Mouse (Mus musculus): ENCODE results near the gene Aph1c. TPM values are rescaled to one million over a fixed set of nuclear protein-coding genes. Genes with fewer than 3 reads are reported as not detected.
A peak's percentile ranks its signal among the peaks of the same experiment; 100 is the strongest.
"Not testable (repeated sequence)": the region's sequence is repeated elsewhere in the genome, so short reads cannot be mapped to it uniquely, and the experiment has no call there.

Gene Aph1c
- total RNA-seq, 2 experiments from 2014 or later: 0.93 to 1.1 TPM

DNA sequence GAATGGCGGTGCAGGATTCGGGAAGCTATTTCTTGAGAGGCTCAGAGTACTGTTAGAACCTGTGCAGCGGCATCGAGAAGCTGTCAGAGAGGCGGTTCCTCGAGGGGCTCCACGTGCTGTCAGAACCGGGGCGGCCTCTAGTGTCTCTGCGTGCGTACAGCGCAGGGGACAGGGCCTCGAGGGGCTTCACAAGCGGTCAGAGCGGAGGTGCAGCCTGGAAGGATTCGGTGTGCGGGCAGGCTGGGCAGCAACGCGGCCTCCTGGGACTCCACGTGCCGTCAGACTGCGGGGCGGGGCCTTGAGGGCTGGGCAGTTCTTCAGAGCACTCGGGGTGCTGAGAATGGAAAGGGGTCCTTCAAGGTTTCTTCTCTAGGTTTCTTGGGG lies 563 bp upstream of the Aph1c start:
- intact Hi-C loops (cut with DNase I): loop anchor here (2.0 to 5.0 kb wide), 2 partner anchors 82 to 104 kb away; partner anchors contain the start of gene Rab8b
- DNase-seq: no peak

DNA sequence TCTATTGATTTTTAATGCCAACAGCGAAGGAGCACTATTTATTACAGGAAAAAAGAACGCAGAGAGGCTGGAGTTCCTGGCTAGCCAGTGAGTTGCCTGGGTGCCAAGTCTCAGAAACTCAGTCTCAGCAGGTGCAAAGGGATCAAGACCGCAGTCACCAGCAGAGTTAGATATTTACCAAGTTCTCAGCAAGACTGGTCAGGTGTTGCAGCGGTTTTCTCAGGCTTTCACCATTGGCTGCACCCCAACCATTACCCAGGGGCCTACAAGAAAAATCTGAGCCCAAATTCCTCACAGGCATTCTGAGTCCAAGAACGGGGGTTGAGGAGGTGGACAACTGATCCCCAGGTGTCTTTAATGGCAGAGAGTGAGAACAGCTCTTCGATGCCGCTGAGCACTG lies 675 bp downstream of the Aph1c start:
- intact Hi-C loops (cut with DNase I): loop anchor here (2.0 to 5.0 kb wide), 2 partner anchors 105 to 127 kb away; no protein-coding TSS in a partner anchor
- DNase-seq: no peak

GRCm38 (mm10) chr9:66832366-66832908 lies 2.1 kb downstream of the Aph1c start:
- no peak for DNase-seq
- intact Hi-C loops (cut with DNase I): loop anchor here (5.0 kb wide), 1 partner anchor 125 kb away; no protein-coding TSS in a partner anchor

DNA sequence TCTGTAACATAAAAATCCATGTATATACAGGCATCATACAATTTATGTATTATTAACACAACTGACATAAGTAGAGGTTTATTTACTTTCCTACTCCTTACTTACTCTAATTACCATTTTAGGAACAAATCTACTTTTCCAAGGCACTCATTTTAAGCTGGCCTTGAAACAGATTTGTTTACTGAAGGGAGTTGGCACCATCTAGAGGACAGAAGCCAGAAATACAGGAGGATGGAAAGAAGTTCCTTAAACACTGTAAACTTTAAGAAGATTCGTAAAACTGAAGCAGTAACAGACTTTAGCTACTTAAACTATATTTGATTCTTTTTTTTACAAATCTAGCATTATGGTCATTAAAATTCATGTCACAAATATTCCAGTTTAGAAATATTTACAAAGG lies 8.5 kb downstream of the Aph1c start:
- DNase-seq: peak; percentile 47 to 64

DNA sequence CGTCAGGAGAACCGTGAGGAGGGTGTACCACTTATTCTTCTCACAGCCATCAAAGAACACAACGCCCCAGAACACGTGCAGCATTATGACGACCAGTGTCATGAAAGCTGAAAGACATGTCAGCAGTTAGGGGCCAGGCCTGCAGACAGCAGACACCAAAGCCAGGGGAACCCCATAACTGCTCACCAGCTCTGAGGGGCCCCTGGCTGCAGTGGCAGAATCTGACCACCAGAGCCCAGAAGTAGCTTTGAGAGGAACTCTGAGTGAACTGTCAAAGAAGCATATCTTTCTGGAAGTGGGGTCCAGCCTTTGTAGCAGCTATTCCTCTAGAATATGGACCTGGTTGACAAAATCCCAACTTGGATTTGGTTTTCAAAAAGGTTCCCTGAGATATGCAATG lies 12.3 kb downstream of the Aph1c start:
- DNase-seq; intact Hi-C loops (cut with DNase I): not testable (repeated sequence)

More for the DNA sequence above, 8.5 kb downstream of the Aph1c start:
- intact Hi-C loops (cut with DNase I): loop anchor here (1.0 to 2.0 kb wide), 3 partner anchors 31 to 361 kb away; partner anchors contain the start of gene Aph1b

GRCm38 (mm10) chr9:66820996-66821395 lies 13.5 kb downstream of the Aph1c start:
- DNase-seq: no peak
- intact Hi-C loops (cut with DNase I): loop anchor here (2.0 kb wide), 1 partner anchor 36 kb away; no protein-coding TSS in a partner anchor

DNA sequence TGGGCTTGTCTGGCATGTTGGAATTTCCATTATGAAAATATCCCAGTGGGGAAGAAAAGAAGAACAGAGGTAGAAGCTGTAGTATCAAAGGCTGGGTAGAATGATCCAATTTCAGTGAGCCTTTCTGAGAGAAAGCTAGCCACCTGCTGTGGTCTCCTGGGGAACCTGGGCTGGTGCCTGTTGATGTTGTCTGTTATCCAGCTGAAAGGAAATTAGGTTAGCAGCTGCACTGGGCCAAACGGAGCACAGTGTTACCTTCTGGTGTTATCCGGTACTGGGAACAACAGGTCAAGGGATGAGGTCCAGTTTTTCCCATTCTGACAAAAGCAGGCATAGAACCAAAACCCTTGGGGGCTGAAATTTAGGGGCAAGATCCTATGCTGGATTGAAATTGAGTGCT lies 21.1 kb downstream of the Aph1c start:
- intact Hi-C loops (cut with DNase I): no loop called here
- DNase-seq: no peak

GRCm38 (mm10) chr9:66805951-66806350 lies 28.6 kb downstream of the Aph1c start:
- intact Hi-C loops (cut with DNase I); DNase-seq: not testable (repeated sequence)

DNA sequence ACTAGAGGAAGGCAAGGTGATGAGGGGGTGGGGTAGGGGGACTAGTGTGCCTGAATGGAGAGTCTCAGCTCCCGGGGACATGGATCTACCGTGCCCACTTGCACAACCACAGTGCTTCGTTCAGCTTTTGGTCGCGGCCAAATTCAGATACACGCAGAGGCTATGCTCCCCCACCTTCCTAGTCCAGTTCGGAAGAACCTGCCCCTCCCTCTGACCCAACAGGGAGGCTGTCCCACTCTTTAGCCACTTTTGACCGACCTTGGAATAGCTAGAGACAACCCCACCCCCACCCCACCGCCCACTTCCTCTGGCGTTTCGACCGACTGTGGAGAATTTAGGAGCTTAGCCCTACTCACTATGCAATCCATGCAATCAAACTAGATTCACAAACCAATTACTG lies 32.6 kb downstream of the Aph1c start:
- DNase-seq: peak in 1 of 2 experiments; percentile 17
- intact Hi-C loops (cut with DNase I): no loop called here

DNA sequence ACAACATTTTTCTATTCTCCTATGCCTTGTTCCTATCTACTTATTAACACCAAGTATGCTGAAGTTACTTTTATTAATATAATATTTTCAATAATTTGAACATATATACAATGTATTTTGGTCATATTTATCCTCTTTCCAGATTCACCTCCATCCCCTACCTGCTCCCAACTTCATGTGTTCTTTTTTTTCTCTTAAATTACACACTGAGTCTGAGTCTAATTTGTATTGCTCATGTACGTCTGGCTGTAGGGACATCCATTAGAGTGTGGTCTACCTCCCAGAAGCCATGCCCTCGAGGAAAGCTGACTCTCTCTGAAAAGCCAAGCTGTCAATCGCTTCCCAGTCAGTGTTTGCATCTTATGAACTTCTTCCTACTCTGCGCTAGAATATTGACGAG lies 37.8 kb downstream of the Aph1c start, which contains the start of gene Gm10647:
Gm10647 (plus strand) TSS at position 301 of the 400 bp plus-strand sequence.
- intact Hi-C loops (cut with DNase I): no loop called here
- no peak for DNase-seq

DNA sequence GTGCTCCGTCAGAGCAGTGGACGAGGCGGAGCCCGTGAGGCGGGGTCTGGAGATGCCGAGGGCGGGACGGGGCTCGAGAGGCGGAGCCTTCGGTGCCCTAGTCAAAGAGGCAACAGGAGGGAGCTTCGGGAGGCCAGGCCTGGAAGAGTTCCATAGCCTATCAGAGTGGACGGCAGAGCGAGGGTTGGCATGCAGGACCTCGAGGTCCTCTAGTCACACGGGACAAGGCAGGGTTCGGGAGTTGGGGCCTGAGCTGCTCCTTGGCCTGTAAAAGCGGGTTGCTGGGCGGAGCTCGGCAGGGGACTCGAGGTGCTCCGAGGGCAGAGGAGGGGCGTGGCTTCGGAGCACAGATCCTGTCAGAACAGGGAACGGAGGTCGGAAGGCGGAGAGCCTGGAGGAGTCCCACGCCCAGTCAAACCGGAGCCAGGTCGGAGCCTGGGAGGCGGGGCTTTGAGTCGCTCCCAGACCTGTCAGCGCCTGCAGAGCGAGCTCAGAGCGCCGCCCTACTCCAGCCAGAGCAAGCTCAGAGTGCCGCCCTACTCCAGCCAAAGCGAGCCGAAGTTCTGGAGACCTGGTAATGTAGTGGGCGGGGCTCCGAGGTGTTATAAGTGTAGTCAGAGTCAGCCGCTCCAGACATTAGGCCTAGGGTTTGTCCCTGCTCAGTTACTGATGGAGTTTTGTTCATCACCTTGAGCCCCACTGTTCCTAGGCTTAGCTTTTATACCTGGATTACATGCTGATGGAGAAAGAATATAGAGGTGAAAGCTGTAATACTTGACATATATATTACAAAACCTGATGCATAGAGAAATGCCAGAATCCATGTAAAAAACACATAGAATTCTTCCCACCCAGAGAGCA lies 38.8 kb downstream of the Aph1c start, which contains the start of gene Aph1b:
Aph1b (minus strand) TSS at position 27 of the 861 bp plus-strand sequence.
- intact Hi-C loops (cut with DNase I): loop anchor here (2.0 kb wide), 1 partner anchor 29 kb away; no protein-coding TSS in a partner anchor
- peak; percentile 96 to 98 for DNase-seq

DNA sequence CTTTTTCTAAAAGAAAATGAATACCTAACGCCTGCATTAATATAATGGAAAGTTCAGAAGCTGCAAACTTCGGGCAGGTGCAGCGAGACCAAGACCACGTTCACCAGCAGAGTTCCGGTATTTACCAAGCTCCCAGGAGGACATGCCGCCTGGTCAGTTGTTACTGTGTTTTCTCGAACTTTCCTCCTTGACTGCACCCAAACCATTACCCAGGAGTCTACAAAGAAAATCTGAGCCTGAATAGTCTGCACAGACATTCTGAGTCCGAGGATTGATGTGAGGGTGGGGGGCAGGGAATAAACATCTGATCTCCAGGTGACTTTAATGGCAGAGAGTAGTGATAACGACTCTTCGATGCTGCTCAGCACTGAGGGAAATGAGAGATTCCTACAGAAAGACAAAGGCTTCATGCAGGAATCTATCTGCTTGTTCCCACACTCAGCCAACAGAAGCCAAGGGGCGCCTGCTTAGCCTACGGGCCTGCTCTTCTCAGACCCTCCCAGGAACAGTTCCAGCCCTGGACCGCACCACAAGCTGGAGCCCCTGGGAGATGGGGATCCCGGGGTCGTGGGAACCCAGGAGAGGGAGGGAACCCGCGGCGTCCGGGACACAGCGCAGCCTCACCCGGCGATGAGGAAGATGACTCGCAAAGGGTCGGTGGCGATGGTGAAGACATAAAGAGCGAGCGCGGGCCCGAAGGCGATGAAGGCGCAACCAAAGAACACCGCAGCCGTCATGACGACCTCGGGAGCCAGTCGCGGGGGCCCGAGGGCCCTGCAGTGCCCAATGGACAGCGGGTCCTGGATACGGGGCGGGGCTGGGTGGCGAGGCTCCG lies 39.7 kb downstream of the Aph1c start:
- DNase-seq: peak in 1 of 2 experiments; percentile 21
- intact Hi-C loops (cut with DNase I): loop anchor here (2.0 kb wide), 1 partner anchor 30 kb away; no protein-coding TSS in a partner anchor

DNA sequence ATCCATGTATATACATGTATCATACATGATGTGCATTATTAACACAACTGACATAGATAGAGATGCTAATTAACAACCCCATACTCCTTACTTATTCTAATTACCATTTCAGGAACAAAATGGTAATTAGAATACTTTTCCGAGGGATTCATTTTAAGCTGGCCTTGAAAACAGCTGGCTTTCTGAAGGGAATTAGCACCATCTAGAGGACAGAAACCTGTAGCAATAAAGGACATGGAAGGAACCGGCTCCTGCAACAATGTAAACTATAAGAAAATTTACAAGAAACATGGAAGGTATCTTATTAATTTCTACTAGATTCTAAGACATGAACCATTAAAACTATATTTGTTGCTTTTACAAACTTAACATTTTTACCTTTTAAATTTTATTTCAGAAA lies 46.7 kb downstream of the Aph1c start:
- intact Hi-C loops (cut with DNase I): loop anchor here (1.0 to 5.0 kb wide), 4 partner anchors 81 to 321 kb away; partner anchors contain the start of gene Fbxl22
- DNase-seq: peak; percentile 39 to 63

GRCm38 (mm10) chr9:66784552-66784951 lies 50.0 kb downstream of the Aph1c start:
- peak in 1 of 2 experiments; percentile 15 for DNase-seq
- intact Hi-C loops (cut with DNase I): loop anchor here (2.0 kb wide), 1 partner anchor 36 kb away; no protein-coding TSS in a partner anchor

DNA sequence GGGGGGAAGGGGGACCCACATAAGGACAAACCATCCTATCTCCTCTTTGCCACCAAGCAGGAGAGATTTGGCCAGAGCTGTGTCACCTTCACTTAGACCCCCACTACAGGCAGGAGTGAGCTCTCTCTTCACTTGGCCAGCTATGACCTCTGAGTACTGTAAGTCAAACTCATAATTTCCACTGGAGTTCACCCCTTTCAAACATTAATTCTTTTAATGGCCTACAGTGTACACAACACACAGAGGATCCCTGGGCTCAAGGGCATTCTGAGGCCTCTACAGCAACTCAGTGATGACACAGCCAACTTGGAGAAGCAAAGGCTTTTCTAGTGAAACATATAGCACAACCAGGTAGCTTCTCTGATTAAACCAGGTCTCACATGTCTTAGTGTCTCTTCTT lies 63.8 kb downstream of the Aph1c start:
- DNase-seq: no peak
- intact Hi-C loops (cut with DNase I): no loop called here

DNA sequence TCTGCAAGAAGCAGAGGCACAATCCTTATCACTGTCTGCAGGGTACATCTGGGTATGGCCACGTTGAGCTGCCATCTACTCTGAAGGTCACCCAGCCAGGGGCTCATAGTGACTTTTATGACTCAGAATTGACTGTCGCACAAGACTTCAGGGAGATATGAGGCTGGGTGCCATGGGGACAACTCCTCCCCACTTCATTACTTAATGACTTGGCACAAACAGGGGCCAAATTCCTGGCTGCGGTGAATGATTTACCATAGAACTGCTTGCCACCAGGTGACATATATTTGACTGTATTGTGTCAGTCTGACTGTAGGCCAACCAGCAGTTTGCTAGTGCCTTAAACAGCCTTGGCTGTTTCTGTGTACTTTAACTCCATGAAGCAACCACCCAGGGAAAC lies 65.3 kb downstream of the Aph1c start:
- peak; percentile 6 to 18 for DNase-seq
- intact Hi-C loops (cut with DNase I): no loop called here

DNA sequence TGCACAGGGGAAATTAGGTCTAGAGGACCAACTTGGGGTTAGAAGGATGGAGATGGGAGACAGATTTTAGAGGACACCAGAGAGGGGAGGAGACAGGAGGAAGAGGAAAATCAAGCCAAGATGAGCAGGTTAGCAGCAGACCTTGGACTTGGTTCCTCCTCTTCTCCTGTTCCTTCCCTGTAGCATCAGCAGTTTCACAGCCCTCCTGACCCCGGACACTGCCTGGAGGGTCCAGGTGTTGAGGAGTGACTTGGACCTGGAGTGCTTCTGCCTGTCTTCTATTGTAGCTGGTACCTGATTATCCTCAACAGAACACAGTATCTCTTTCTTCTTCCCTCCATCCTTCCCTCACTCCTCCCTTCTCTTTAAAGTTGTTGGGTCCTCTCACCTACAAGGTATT lies 65.8 kb downstream of the Aph1c start:
- DNase-seq: no peak
- intact Hi-C loops (cut with DNase I): no loop called here

Measured in heart, postnatal 10 days (tissue).